Mouse (Mus musculus): ENCODE data around the gene Fbxo11.
"Not testable (repeated sequence)": the region's sequence is repeated elsewhere in the genome, so short reads cannot be mapped to it uniquely, and the experiment has no call there.

Gene Fbxo11

GRCm38 (mm10) chr17:87963081-87964075 lies 101.7 kb downstream of the Fbxo11 start:
- no peak for DNase-seq (ENCODE audit: low spot score)

- DNase-seq (ENCODE audit: low spot score), result not testable (repeated sequence)
These were observed 105.2 kb downstream of the Fbxo11 start for GRCm38 (mm10) chr17:87959931-87960330.

DNA sequence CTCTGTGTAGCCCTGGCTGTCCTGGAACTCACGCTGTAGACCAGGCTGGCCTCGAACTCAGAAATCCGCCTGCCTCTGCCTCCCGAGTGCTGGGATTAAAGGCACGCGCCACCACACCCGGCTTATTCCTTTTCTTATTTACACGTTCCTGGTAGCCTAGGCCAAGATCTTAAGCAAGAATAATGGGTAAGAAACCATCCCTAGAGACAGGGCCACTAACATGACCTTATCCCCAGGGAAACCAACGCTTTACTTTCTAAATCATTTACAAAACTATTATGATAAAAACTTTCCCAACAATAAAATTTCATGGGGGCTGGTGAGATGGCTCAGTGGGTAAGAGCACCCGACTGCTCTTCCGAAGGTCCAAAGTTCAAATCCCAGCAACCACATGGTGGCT lies 105.7 kb downstream of the Fbxo11 start:
- DNase-seq (ENCODE audit: low spot score), result not testable (repeated sequence)

DNA sequence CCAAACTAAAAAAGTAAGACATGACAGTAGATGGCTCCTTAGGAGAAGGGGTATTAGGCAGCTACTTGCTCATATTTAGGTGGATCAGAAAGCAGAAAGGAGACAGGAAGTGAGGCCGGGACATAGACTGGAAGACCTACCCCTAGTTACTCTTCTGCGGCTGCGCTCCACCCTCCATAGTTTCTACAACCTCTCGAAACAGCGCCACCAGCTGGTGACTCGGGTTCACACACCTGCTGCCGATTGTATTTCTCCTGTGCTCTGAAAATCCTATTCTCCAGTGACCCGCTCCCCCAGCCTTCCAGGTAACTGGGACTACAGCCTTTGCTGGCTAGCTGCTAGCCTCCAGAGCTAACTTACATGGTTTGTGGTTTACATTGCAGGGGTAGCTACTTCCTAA lies 106.8 kb downstream of the Fbxo11 start:
- no peak for DNase-seq (ENCODE audit: low spot score)

- DNase-seq (ENCODE audit: low spot score), result no peak
These were observed 107.8 kb downstream of the Fbxo11 start for GRCm38 (mm10) chr17:87957096-87957840.

GRCm38 (mm10) chr17:87954618-87955124 lies 110.4 kb downstream of the Fbxo11 start:
- not testable (repeated sequence) for DNase-seq (ENCODE audit: low spot score)

DNA sequence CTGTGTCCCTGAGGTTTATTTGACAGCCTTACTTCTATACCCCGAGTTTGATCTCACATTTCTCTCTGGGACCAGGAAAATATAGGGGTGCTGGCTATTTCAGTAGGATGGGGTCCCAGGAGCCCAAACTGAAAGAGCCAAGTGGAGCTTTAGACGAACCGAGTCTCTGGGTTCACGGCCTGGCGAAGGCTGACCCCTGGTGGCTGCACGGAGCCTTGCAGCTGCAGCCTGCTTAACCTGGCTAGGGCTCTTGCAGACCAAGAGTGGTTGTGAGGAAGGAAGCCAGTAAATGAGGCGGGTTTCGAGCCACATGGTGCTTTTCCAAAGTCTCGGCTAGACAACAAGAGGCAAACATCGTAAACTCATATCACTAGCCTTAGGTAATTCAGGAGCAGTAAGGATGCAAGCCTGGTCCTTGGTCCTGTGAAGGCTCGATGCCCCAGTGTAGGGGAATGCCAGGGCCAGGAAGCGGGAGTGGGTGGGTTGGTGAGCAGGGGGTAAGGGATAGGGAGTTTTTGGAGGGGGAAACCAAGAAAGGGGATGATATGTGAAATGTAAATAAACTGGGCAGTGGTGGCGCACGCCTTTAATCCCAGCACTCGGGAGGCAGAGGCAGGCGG lies 116.0 kb downstream of the Fbxo11 start:
- peak; percentile 78 for DNase-seq (ENCODE audit: low spot score)
